Mouse (Mus musculus) T-helper 2 cell (primary cell): Measurements from ENCODE around the gene Shb.

ENCODE experiments used
- in situ Hi-C: fragments of 300-600 bp; cut with MboI, MseI; formaldehyde crosslinking; loops from one replicate; pipeline ENCODE4 v1.15.1; 2025; ENCODE audit warnings: high pct_unique_total_duplicates

Gene Shb

GRCm38 (mm10) chr4:45532375-45532774 lies at the start of gene Shb:
Gene Shb, minus strand, starts transcription at chr4:45532470.
- in situ Hi-C loops: no loop called here

- in situ Hi-C loops: no loop called here
These were observed 48.8 kb upstream of the Shb start for GRCm38 (mm10) chr4:45581095-45581494.

GRCm38 (mm10) chr4:45578554-45579370 lies 46.5 kb upstream of the Shb start:
- in situ Hi-C loops: no loop called here

- in situ Hi-C loops: no loop called here
These were observed 45.4 kb upstream of the Shb start for GRCm38 (mm10) chr4:45577631-45578030.

- in situ Hi-C loops: no loop called here
These were observed 42.4 kb upstream of the Shb start for GRCm38 (mm10) chr4:45574614-45575169.

- in situ Hi-C loops: no loop called here
These were observed 37.3 kb upstream of the Shb start for GRCm38 (mm10) chr4:45569521-45569920.

- in situ Hi-C loops: no loop called here
These were observed 25.9 kb upstream of the Shb start for GRCm38 (mm10) chr4:45558211-45558610.

- in situ Hi-C loops: no loop called here
These were observed 20.3 kb upstream of the Shb start for GRCm38 (mm10) chr4:45552571-45552970.

- in situ Hi-C loops: no loop called here
These were observed 18.7 kb upstream of the Shb start for GRCm38 (mm10) chr4:45550970-45551369.

- in situ Hi-C loops: no loop called here
These were observed 17.2 kb upstream of the Shb start for GRCm38 (mm10) chr4:45549514-45549913.

GRCm38 (mm10) chr4:45545851-45546250 lies 13.6 kb upstream of the Shb start:
- in situ Hi-C loops: no loop called here

GRCm38 (mm10) chr4:45543481-45544051 lies 11.3 kb upstream of the Shb start:
- in situ Hi-C loops: no loop called here

- in situ Hi-C loops: no loop called here
These were observed 8.1 kb upstream of the Shb start for GRCm38 (mm10) chr4:45540151-45540933.

GRCm38 (mm10) chr4:45539187-45539586 lies 6.9 kb upstream of the Shb start:
- in situ Hi-C loops: no loop called here

- in situ Hi-C loops: no loop called here
These were observed 1.2 kb upstream of the Shb start for GRCm38 (mm10) chr4:45533436-45533940.

- in situ Hi-C loops: no loop called here
These were observed 1.4 kb downstream of the Shb start for GRCm38 (mm10) chr4:45530662-45531542.

GRCm38 (mm10) chr4:45529986-45530597 lies 2.2 kb downstream of the Shb start:
- in situ Hi-C loops: loop anchor here (10.0 kb wide), 1 partner anchor 765 kb away; no protein-coding TSS in a partner anchor

- in situ Hi-C loops: loop anchor here (10.0 kb wide), 1 partner anchor 765 kb away; no protein-coding TSS in a partner anchor
These were observed 2.9 kb downstream of the Shb start for GRCm38 (mm10) chr4:45529201-45529985.
